Mouse (Mus musculus): ENCODE measurements around the gene D11Wsu47e. TPM values are rescaled to one million over a fixed set of nuclear protein-coding genes. Genes with fewer than 3 reads are reported as not detected.

D11Wsu47e gene
- polyA plus RNA-seq, 1 experiment: 11.7 TPM

DNA sequence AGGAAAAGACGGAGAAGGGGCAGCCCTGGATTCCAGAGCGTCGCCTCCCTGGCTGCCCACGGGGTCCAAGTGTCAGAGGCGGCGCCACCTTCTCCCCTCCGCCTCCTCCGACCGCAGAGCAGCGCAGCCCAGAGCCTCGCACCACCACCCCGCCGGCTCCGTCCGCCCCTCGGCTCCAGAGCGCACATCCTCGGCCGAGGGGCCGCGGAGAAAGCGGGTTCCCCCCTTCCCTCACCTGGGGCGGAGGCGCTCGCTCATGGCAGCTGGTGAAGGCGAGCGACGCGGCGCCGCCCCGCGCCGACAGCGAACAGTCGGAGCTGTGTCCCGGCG lies 620 bp upstream of the D11Wsu47e start:
- peak overlapping the region; percentile 97 for H3ac ChIP-seq (ENCODE audit: control insufficient read depth, insufficient read length, low read depth)
- H3K79me2 ChIP-seq (ENCODE audit: control insufficient read depth, insufficient read depth): peaks cover 83% of the 10 kb centered on the region
- no peaks in the 10 kb centered on the region for H3K27me3 ChIP-seq (ENCODE audit: control insufficient read depth, insufficient read depth, insufficient read length)
- peak overlapping the region; percentile 98 for H3K4me3 ChIP-seq (ENCODE audit: insufficient read depth, poor library complexity, severe bottlenecking)
- H3K36me3 ChIP-seq (ENCODE audit: control insufficient read depth, insufficient read depth): peaks cover 28% of the 10 kb centered on the region
- peaks cover 71% of the 10 kb centered on the region for H3K79me3 ChIP-seq (ENCODE audit: low read depth)
- no peak for TF ChIP-seq CEBPB (IDR thresholded peaks at IDR 0.05; ENCODE audit: low read depth)
- TF ChIP-seq MYOG (IDR thresholded peaks at IDR 0.05; ENCODE audit: control insufficient read depth, extremely low read depth, insufficient read length): no peak
- TF ChIP-seq FOSL1 (IDR thresholded peaks at IDR 0.05; ENCODE audit: insufficient read depth, low read length, poor library complexity, severe bottlenecking): no peak
- no peak for TF ChIP-seq MYOD1 (IDR thresholded peaks at IDR 0.05; ENCODE audit: control insufficient read depth, insufficient read length, low read depth)
- no peak for TF ChIP-seq MAX (IDR thresholded peaks at IDR 0.05)
- TF ChIP-seq USF1 (IDR thresholded peaks at IDR 0.05; ENCODE audit: low read depth): no peak
- TF ChIP-seq CTCF (IDR thresholded peaks at IDR 0.05; ENCODE audit: control insufficient read depth, insufficient read depth, insufficient read length): no peak

- H3K79me3 ChIP-seq (ENCODE audit: low read depth): peaks cover 60% of the 10 kb centered on the region
- H3K4me3 ChIP-seq (ENCODE audit: insufficient read depth, poor library complexity, severe bottlenecking): peak overlapping the region; percentile 98
- H3K27me3 ChIP-seq (ENCODE audit: control insufficient read depth, insufficient read depth, insufficient read length): no peaks in the 10 kb centered on the region
- peak overlapping the region; percentile 86 for H3ac ChIP-seq (ENCODE audit: control insufficient read depth, insufficient read length, low read depth)
- peaks cover 30% of the 10 kb centered on the region for H3K36me3 ChIP-seq (ENCODE audit: control insufficient read depth, insufficient read depth)
- TF ChIP-seq CEBPB (IDR thresholded peaks at IDR 0.05; ENCODE audit: low read depth) (no peak), FOSL1 (IDR thresholded peaks at IDR 0.05; ENCODE audit: insufficient read depth, low read length, poor library complexity, severe bottlenecking) (no peak), CTCF (IDR thresholded peaks at IDR 0.05; ENCODE audit: control insufficient read depth, insufficient read depth, insufficient read length) (no peak), MAX (IDR thresholded peaks at IDR 0.05) (no peak), MYOG (IDR thresholded peaks at IDR 0.05; ENCODE audit: control insufficient read depth, extremely low read depth, insufficient read length) (no peak), USF1 (IDR thresholded peaks at IDR 0.05; ENCODE audit: low read depth) (no peak), MYOD1 (IDR thresholded peaks at IDR 0.05; ENCODE audit: control insufficient read depth, insufficient read length, low read depth) (no peak)
- peaks cover 70% of the 10 kb centered on the region for H3K79me2 ChIP-seq (ENCODE audit: control insufficient read depth, insufficient read depth)
Observed at GRCm38 (mm10) chr11:113684707-113685426, 655 bp downstream of the D11Wsu47e start.

DNA sequence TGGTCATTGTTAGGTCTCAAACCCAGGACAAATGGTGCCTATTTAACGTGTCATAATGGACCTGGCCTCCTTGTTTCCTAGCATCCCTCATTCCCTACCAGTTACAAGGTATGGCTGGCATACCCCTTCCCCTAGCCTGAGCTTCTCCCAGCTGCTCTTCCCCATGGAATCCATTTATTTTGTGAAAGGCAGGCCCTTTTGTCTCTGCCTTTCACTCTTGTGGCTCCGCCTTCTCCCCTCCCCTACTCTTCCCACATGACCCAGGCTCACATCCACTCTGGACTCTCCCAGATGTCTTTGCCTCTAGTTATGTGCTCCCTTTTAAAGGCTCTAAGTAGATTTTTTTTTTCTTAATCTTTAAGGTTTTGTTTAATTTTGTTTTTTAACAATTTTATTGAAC lies 2.8 kb downstream of the D11Wsu47e start:
- H3ac ChIP-seq (ENCODE audit: control insufficient read depth, insufficient read length, low read depth): no peak overlapping the region
- no peaks in the 10 kb centered on the region for H3K27me3 ChIP-seq (ENCODE audit: control insufficient read depth, insufficient read depth, insufficient read length)
- peak; percentile 16 for TF ChIP-seq USF1 (IDR thresholded peaks at IDR 0.05; ENCODE audit: low read depth)
- TF ChIP-seq CEBPB (IDR thresholded peaks at IDR 0.05; ENCODE audit: low read depth): no peak
- H3K79me3 ChIP-seq (ENCODE audit: low read depth): peaks cover 40% of the 10 kb centered on the region
- peaks cover 28% of the 10 kb centered on the region for H3K36me3 ChIP-seq (ENCODE audit: control insufficient read depth, insufficient read depth)
- no peak overlapping the region for H3K4me3 ChIP-seq (ENCODE audit: insufficient read depth, poor library complexity, severe bottlenecking)
- peaks cover 48% of the 10 kb centered on the region for H3K79me2 ChIP-seq (ENCODE audit: control insufficient read depth, insufficient read depth)

DNA sequence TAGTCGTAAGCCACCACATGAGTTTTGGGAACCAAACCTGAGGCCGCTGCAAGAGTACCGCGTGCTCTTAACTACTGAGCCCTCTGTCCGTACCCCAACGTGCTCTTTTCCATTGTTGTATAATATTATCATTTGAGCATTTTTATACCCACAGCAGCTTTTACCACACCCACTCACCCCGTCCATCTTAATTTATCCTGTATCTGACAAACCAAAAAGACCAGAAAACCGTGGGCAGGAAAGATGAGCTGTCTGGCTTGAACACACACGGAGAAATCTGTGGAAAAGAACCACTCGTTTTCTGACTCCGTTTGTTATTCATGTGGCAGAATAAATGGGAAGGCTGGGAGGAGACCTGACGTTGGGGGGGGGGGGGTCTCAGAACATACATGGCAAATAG lies 6.3 kb downstream of the D11Wsu47e start:
- H3K36me3 ChIP-seq (ENCODE audit: control insufficient read depth, insufficient read depth): peaks cover 45% of the 10 kb centered on the region
- H3K4me3 ChIP-seq (ENCODE audit: insufficient read depth, poor library complexity, severe bottlenecking): no peak overlapping the region
- H3K79me3 ChIP-seq (ENCODE audit: low read depth): peaks cover 14% of the 10 kb centered on the region
- no peaks in the 10 kb centered on the region for H3K27me3 ChIP-seq (ENCODE audit: control insufficient read depth, insufficient read depth, insufficient read length)
- TF ChIP-seq MAX (IDR thresholded peaks at IDR 0.05): no peak
- TF ChIP-seq CTCF (IDR thresholded peaks at IDR 0.05; ENCODE audit: control insufficient read depth, insufficient read depth, insufficient read length): no peak
- TF ChIP-seq CEBPB (IDR thresholded peaks at IDR 0.05; ENCODE audit: low read depth): no peak
- TF ChIP-seq FOSL1 (IDR thresholded peaks at IDR 0.05; ENCODE audit: insufficient read depth, low read length, poor library complexity, severe bottlenecking): no peak
- TF ChIP-seq MYOD1 (IDR thresholded peaks at IDR 0.05; ENCODE audit: control insufficient read depth, insufficient read length, low read depth): no peak
- no peak for TF ChIP-seq MYOG (IDR thresholded peaks at IDR 0.05; ENCODE audit: control insufficient read depth, extremely low read depth, insufficient read length)
- no peak for TF ChIP-seq USF1 (IDR thresholded peaks at IDR 0.05; ENCODE audit: low read depth)
- no peak overlapping the region for H3ac ChIP-seq (ENCODE audit: control insufficient read depth, insufficient read length, low read depth)
- peaks cover 18% of the 10 kb centered on the region for H3K79me2 ChIP-seq (ENCODE audit: control insufficient read depth, insufficient read depth)

DNA sequence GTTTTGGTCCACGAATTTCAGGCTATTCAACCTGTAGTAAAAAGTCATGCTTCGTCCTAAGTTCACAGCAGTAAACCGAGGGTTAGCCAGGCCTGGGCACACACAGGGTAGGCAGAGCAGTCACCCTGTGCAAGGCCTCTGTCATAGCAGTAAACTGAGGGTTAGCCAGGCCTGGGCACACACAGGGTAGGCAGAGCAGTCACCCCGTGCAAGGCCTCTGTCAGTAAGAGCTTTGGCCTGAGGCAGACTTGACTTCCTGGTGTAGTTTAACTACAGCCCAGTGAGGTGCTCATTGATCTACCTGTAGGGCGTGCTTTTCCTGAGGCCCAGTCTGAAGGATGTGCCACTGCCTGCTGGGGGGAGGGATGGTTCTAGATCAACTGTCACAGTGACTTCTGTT lies 7.1 kb downstream of the D11Wsu47e start:
- peaks cover 11% of the 10 kb centered on the region for H3K79me3 ChIP-seq (ENCODE audit: low read depth)
- H3K27me3 ChIP-seq (ENCODE audit: control insufficient read depth, insufficient read depth, insufficient read length): no peaks in the 10 kb centered on the region
- peaks cover 10% of the 10 kb centered on the region for H3K79me2 ChIP-seq (ENCODE audit: control insufficient read depth, insufficient read depth)
- peaks cover 45% of the 10 kb centered on the region for H3K36me3 ChIP-seq (ENCODE audit: control insufficient read depth, insufficient read depth)
- no peak overlapping the region for H3ac ChIP-seq (ENCODE audit: control insufficient read depth, insufficient read length, low read depth)
- no peak overlapping the region for H3K4me3 ChIP-seq (ENCODE audit: insufficient read depth, poor library complexity, severe bottlenecking)
- TF ChIP-seq MAX (IDR thresholded peaks at IDR 0.05) (no peak), MYOD1 (IDR thresholded peaks at IDR 0.05; ENCODE audit: control insufficient read depth, insufficient read length, low read depth) (no peak), MYOG (IDR thresholded peaks at IDR 0.05; ENCODE audit: control insufficient read depth, extremely low read depth, insufficient read length) (no peak), USF1 (IDR thresholded peaks at IDR 0.05; ENCODE audit: low read depth) (no peak), CTCF (IDR thresholded peaks at IDR 0.05; ENCODE audit: control insufficient read depth, insufficient read depth, insufficient read length) (no peak), CEBPB (IDR thresholded peaks at IDR 0.05; ENCODE audit: low read depth) (no peak), FOSL1 (IDR thresholded peaks at IDR 0.05; ENCODE audit: insufficient read depth, low read length, poor library complexity, severe bottlenecking) (no peak)

DNA sequence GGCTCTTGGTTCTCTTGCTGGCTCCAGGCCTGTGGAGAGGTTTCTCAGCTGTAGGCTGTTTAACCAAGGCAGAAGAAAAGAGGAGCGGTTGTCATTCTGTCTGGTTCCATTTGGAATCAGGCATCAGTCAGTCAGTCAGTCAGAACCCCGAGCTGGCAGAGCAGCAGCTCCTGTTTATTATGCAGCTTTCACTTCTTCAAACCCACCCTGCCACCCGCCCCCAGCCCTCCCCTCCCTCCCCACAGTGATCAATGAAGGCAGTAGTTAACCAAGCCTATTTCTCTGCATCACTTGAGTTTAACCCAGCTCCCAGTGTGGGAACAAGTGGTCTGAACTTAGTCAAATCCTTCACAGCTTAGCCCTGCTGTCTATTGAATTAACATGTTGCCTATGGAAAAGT lies 7.6 kb downstream of the D11Wsu47e start:
- no peak overlapping the region for H3ac ChIP-seq (ENCODE audit: control insufficient read depth, insufficient read length, low read depth)
- no peaks in the 10 kb centered on the region for H3K27me3 ChIP-seq (ENCODE audit: control insufficient read depth, insufficient read depth, insufficient read length)
- H3K36me3 ChIP-seq (ENCODE audit: control insufficient read depth, insufficient read depth): peaks cover 45% of the 10 kb centered on the region
- H3K4me3 ChIP-seq (ENCODE audit: insufficient read depth, poor library complexity, severe bottlenecking): no peak overlapping the region
- peaks cover 5% of the 10 kb centered on the region for H3K79me2 ChIP-seq (ENCODE audit: control insufficient read depth, insufficient read depth)
- H3K79me3 ChIP-seq (ENCODE audit: low read depth): peaks cover 8% of the 10 kb centered on the region
- TF ChIP-seq CTCF (IDR thresholded peaks at IDR 0.05; ENCODE audit: control insufficient read depth, insufficient read depth, insufficient read length) (no peak), CEBPB (IDR thresholded peaks at IDR 0.05; ENCODE audit: low read depth) (no peak), USF1 (IDR thresholded peaks at IDR 0.05; ENCODE audit: low read depth) (no peak)

Data from C2C12 (cell line).